Mouse (Mus musculus): ENCODE measurements around the gene Sft2d1. TPM values are rescaled to one million over a fixed set of nuclear protein-coding genes. Genes with fewer than 3 reads are reported as not detected.

Gene Sft2d1
- polyA plus RNA-seq, 1 experiment from 2014 or later = 72.1 TPM

GRCm38 (mm10) chr17:8284254-8284661, 26.6 kb upstream of the Sft2d1 start:
- no peak overlapping the region for H3K27ac ChIP-seq (replicated peaks)

GRCm38 (mm10) chr17:8285056-8285455, 25.8 kb upstream of the Sft2d1 start:
- Histone ChIP-seq H3K27ac (replicated peaks) (no peak overlapping the region), H3K36me3 (peaks cover 9% of the 10 kb centered on the region), H3K27me3 (no peaks in the 10 kb centered on the region), H3K4me1 (peaks cover 15% of the 10 kb centered on the region), H3K9ac (no peak overlapping the region), H3K4me3 (replicated peaks) (peak overlapping the region; percentile 91), H3K9me3 (replicated peaks) (no peaks in the 10 kb centered on the region), H3K4me2 (replicated peaks) (peak overlapping the region; percentile 98)
- WGBS = 47% methylated on average over 8 of the region's 8 CpGs
- no peak for ATAC-seq (ENCODE audit: insufficient number of reproducible peaks, low FRiP score, low TSS enrichment, low read depth)

More at GRCm38 (mm10) chr17:8284254-8284661, 26.6 kb upstream of the Sft2d1 start:
- no peaks in the 10 kb centered on the region for H3K27me3 ChIP-seq
- WGBS = under 1% methylated on average over 32 of the region's 32 CpGs
- peak overlapping the region; percentile 91 for H3K4me3 ChIP-seq (replicated peaks)
- H3K9ac ChIP-seq = peak overlapping the region; percentile 79
- H3K36me3 ChIP-seq = peaks cover 5% of the 10 kb centered on the region
- H3K4me1 ChIP-seq = peaks cover 15% of the 10 kb centered on the region
- H3K4me2 ChIP-seq (replicated peaks) = peak overlapping the region; percentile 98
- no peak for ATAC-seq (ENCODE audit: insufficient number of reproducible peaks, low FRiP score, low TSS enrichment, low read depth)
- no peaks in the 10 kb centered on the region for H3K9me3 ChIP-seq (replicated peaks)

GRCm38 (mm10) chr17:8286987-8287386, 23.9 kb upstream of the Sft2d1 start:
- no peak overlapping the region for H3K27ac ChIP-seq (replicated peaks)
- H3K36me3 ChIP-seq = peaks cover 9% of the 10 kb centered on the region
- no peaks in the 10 kb centered on the region for H3K27me3 ChIP-seq
- WGBS = 79% methylated on average over 4 of the region's 4 CpGs
- H3K4me2 ChIP-seq (replicated peaks) = no peak overlapping the region
- H3K9ac ChIP-seq = no peak overlapping the region
- H3K9me3 ChIP-seq (replicated peaks) = no peaks in the 10 kb centered on the region
- H3K4me3 ChIP-seq (replicated peaks) = no peak overlapping the region
- peaks cover 15% of the 10 kb centered on the region for H3K4me1 ChIP-seq
- ATAC-seq (ENCODE audit: insufficient number of reproducible peaks, low FRiP score, low TSS enrichment, low read depth) = no peak

- Histone ChIP-seq H3K36me3 (peaks cover 9% of the 10 kb centered on the region), H3K4me2 (replicated peaks) (no peak overlapping the region), H3K4me3 (replicated peaks) (no peak overlapping the region), H3K4me1 (peaks cover under 1% of the 10 kb centered on the region; the same call in 1 of the 2 replicates), H3K27me3 (no peaks in the 10 kb centered on the region), H3K27ac (replicated peaks) (no peak overlapping the region), H3K9ac (no peak overlapping the region), H3K9me3 (replicated peaks) (no peaks in the 10 kb centered on the region)
- ATAC-seq (ENCODE audit: insufficient number of reproducible peaks, low FRiP score, low TSS enrichment, low read depth) = no peak
- WGBS = 88% methylated on average over 3 of the region's 3 CpGs
Observed at GRCm38 (mm10) chr17:8289993-8290679, 20.8 kb upstream of the Sft2d1 start.

DNA sequence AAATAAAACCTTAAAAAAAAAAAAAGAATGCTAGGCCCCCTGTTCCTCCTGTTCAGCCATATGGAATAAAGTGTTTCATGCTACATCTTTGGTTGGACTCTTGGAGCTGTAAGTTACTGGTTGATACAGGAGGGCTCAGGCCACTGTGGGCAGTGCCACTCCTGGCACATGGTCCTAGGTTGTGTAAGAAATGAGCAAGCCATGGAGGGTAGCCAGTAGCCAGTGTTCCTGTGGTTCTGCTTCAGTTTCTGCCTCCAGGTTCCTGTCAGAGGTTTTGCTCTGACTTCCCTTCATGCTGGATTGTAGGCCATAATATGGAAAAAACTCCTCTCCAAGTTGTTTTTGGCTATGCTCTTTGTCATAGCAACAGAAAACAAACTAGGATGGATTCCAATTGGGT, 20.2 kb upstream of the Sft2d1 start:
- Histone ChIP-seq H3K9ac (no peak overlapping the region), H3K9me3 (replicated peaks) (no peaks in the 10 kb centered on the region), H3K4me2 (replicated peaks) (no peak overlapping the region), H3K27ac (replicated peaks) (no peak overlapping the region), H3K4me1 (no peaks in the 10 kb centered on the region), H3K4me3 (replicated peaks) (no peak overlapping the region), H3K27me3 (no peaks in the 10 kb centered on the region), H3K36me3 (peaks cover 9% of the 10 kb centered on the region)
- no peak for ATAC-seq (ENCODE audit: insufficient number of reproducible peaks, low FRiP score, low TSS enrichment, low read depth)

GRCm38 (mm10) chr17:8295825-8296224, 15.1 kb upstream of the Sft2d1 start:
- no peak for ATAC-seq (ENCODE audit: insufficient number of reproducible peaks, low FRiP score, low TSS enrichment, low read depth)
- Histone ChIP-seq H3K4me2 (replicated peaks) (no peak overlapping the region), H3K9ac (no peak overlapping the region), H3K36me3 (no peaks in the 10 kb centered on the region; the same call in 1 of the 2 replicates), H3K4me3 (replicated peaks) (no peak overlapping the region), H3K9me3 (replicated peaks) (no peaks in the 10 kb centered on the region), H3K27me3 (no peaks in the 10 kb centered on the region), H3K4me1 (no peaks in the 10 kb centered on the region), H3K27ac (replicated peaks) (no peak overlapping the region)

- WGBS = 69% methylated on average over 9 of the region's 9 CpGs
- no peaks in the 10 kb centered on the region; the same call in 1 of the 2 replicates for H3K36me3 ChIP-seq
- no peak overlapping the region for H3K27ac ChIP-seq (replicated peaks)
Observed at GRCm38 (mm10) chr17:8296313-8296844, 14.5 kb upstream of the Sft2d1 start.

DNA sequence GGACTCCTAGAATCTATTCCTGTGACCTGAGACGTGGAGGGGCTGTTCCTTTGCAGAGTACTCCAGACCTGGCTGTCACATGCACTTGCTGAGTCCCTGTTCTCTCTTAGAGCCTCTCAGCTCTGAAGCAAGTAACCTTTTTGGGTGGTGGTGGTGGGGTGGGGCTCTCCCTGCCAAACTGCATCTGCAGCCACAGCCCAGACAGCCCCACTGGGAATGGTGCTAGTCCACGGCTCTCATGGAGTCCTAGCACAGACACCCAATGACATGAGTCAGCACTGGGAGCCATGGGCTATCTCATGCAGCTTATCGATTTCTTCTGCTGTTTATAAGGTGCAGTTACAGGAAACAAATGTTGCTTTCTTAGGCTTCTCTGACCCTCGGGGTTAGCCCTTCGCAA, 13.2 kb upstream of the Sft2d1 start:
- Histone ChIP-seq H3K36me3 (no peaks in the 10 kb centered on the region; the same call in 1 of the 2 replicates), H3K9ac (no peak overlapping the region), H3K9me3 (replicated peaks) (no peaks in the 10 kb centered on the region), H3K4me2 (replicated peaks) (no peak overlapping the region), H3K27me3 (no peaks in the 10 kb centered on the region), H3K4me1 (no peaks in the 10 kb centered on the region), H3K4me3 (replicated peaks) (no peak overlapping the region), H3K27ac (replicated peaks) (no peak overlapping the region)
- ATAC-seq (ENCODE audit: insufficient number of reproducible peaks, low FRiP score, low TSS enrichment, low read depth) = no peak
- WGBS = 86% methylated on average over 5 of the region's 5 CpGs

More at GRCm38 (mm10) chr17:8296313-8296844, 14.5 kb upstream of the Sft2d1 start:
- H3K27me3 ChIP-seq = no peaks in the 10 kb centered on the region
- H3K9me3 ChIP-seq (replicated peaks) = no peaks in the 10 kb centered on the region
- H3K4me3 ChIP-seq (replicated peaks) = no peak overlapping the region
- H3K4me1 ChIP-seq = no peaks in the 10 kb centered on the region
- ATAC-seq (ENCODE audit: insufficient number of reproducible peaks, low FRiP score, low TSS enrichment, low read depth) = no peak
- no peak overlapping the region for H3K4me2 ChIP-seq (replicated peaks)
- no peak overlapping the region for H3K9ac ChIP-seq

GRCm38 (mm10) chr17:8298281-8298680, 12.6 kb upstream of the Sft2d1 start:
- H3K36me3 ChIP-seq = no peaks in the 10 kb centered on the region; the same call in 1 of the 2 replicates
- no peaks in the 10 kb centered on the region for H3K9me3 ChIP-seq (replicated peaks)
- no peaks in the 10 kb centered on the region for H3K27me3 ChIP-seq
- 88% methylated on average over 2 of the region's 2 CpGs for WGBS
- H3K4me1 ChIP-seq = no peaks in the 10 kb centered on the region
- no peak for ATAC-seq (ENCODE audit: insufficient number of reproducible peaks, low FRiP score, low TSS enrichment, low read depth)
- H3K4me3 ChIP-seq (replicated peaks) = no peak overlapping the region
- H3K4me2 ChIP-seq (replicated peaks) = no peak overlapping the region
- H3K27ac ChIP-seq (replicated peaks) = no peak overlapping the region
- H3K9ac ChIP-seq = no peak overlapping the region

- H3K4me2 ChIP-seq (replicated peaks) = no peak overlapping the region
- H3K4me1 ChIP-seq = no peaks in the 10 kb centered on the region
- no peak overlapping the region for H3K27ac ChIP-seq (replicated peaks)
- no peaks in the 10 kb centered on the region for H3K9me3 ChIP-seq (replicated peaks)
- no peak for ATAC-seq (ENCODE audit: insufficient number of reproducible peaks, low FRiP score, low TSS enrichment, low read depth)
- no peak overlapping the region for H3K9ac ChIP-seq
- H3K4me3 ChIP-seq (replicated peaks) = no peak overlapping the region
- no peaks in the 10 kb centered on the region; the same call in 1 of the 2 replicates for H3K36me3 ChIP-seq
- no peaks in the 10 kb centered on the region for H3K27me3 ChIP-seq
Observed at GRCm38 (mm10) chr17:8299524-8299923, 11.4 kb upstream of the Sft2d1 start.

DNA sequence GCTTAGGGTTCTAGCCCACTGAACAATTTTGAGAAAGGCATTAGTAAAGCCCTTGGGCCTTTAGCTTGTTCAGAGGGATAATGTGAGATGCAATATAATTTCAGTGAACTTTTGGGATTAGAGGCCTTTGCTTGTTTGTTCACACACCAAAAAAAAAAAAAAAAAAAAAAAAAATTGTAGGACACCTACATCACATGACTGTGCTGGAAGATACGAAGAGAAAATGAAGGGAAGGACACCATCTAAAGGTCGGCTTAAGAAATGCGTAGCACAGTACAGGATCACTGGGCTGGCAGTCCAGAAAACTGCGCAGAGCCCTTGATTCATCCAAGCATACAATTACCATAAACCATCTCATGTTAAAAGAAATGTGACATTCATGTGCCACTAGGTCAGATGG, 9.4 kb upstream of the Sft2d1 start:
- ATAC-seq (ENCODE audit: insufficient number of reproducible peaks, low FRiP score, low TSS enrichment, low read depth) = no peak
- Histone ChIP-seq H3K9ac (no peak overlapping the region), H3K4me3 (replicated peaks) (no peak overlapping the region), H3K36me3 (no peaks in the 10 kb centered on the region; the same call in 1 of the 2 replicates), H3K27me3 (no peaks in the 10 kb centered on the region), H3K4me2 (replicated peaks) (no peak overlapping the region), H3K9me3 (replicated peaks) (no peaks in the 10 kb centered on the region), H3K4me1 (no peaks in the 10 kb centered on the region), H3K27ac (replicated peaks) (no peak overlapping the region)
- WGBS = 79% methylated on average over 4 of the region's 4 CpGs
